Mouse (Mus musculus) cerebellum, adult 11 months (tissue): ENCODE data around the gene Gm4792.

Experiments
- DNase-seq: peaks from one replicate; pipeline ENCODE4 v3.0.0; 2022

Gene Gm4792

DNA sequence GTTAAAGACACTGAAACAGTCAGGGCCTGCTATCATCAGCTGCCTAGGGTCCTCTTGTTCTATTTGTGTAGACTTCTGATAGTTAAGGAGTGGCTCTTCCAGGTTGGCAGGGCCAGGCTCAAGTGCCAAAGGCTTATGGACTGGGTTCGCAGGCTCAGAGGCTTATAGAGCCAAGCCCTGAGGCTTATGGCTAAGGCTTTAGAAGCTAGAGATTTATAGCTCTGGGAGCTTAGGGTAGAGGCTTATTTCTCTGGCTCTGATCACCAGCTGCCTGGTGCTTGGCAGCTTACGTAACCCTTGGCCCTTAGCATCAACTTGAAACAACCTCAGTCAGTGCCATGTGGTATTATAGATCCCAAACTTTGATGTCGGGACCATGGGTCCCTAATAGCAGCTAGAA lies at the start of gene Gm4792:
TSS of gene Gm4792 (minus strand) at position 233 of the 400 bp plus-strand sequence.
- DNase-seq = no peak

DNA sequence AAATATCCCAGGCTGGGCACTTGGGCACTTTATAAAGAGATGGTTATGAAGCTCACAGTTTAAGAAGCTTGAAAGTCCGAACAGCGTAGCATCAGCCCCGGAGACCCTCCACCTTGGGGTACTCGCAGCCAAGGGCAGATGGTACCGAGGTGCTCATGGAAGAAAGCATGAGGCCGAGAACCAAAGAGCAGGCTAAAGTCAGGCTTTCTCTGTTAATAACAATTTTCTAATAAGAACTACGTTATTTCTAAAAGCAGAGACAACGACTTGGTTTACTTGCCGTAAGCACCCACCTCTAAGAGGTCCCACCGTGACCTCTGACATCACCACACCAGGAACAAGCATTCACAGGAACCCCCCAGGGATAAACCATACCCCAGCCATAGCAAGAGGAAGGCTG lies 49.5 kb upstream of the Gm4792 start:
- DNase-seq = no peak

DNA sequence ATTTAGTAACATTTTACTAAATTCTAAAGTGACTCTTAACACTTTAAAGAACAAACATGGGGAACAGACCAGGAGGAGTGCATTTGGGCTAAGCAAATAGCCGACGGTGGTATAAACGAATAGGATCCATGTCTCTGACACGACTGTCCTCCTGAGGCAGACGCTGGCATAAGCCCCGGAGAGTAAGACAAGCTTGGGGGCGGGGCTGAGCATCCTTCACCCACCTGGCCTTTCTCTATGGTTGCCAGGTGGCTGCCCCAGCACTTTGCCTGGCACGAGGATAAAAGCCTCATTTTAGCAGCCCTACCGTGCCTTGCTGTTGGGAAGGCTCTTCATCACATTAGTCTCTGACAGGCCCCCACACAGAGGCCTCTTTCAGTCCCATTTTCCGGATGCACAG lies 48.8 kb upstream of the Gm4792 start:
- no peak for DNase-seq

DNA sequence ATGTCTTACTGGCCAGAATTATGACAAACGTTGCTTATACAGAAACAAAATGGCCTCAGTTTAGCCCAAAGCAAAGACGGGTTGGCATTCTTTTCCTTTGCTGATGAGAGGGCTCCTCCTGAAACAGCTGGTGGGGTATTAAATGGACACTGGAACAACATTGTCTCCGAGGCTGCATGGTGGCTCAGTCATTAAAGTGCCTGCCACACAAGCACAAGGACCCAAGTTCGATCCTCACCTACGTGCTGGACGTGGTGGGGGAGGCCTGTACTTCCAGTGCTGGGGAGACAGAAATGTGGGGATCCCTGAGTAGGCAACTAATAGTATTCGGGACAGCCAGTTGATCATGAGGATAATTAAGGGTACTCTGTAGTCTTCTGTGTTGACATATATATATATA lies 48.1 kb upstream of the Gm4792 start:
- DNase-seq = no peak

DNA sequence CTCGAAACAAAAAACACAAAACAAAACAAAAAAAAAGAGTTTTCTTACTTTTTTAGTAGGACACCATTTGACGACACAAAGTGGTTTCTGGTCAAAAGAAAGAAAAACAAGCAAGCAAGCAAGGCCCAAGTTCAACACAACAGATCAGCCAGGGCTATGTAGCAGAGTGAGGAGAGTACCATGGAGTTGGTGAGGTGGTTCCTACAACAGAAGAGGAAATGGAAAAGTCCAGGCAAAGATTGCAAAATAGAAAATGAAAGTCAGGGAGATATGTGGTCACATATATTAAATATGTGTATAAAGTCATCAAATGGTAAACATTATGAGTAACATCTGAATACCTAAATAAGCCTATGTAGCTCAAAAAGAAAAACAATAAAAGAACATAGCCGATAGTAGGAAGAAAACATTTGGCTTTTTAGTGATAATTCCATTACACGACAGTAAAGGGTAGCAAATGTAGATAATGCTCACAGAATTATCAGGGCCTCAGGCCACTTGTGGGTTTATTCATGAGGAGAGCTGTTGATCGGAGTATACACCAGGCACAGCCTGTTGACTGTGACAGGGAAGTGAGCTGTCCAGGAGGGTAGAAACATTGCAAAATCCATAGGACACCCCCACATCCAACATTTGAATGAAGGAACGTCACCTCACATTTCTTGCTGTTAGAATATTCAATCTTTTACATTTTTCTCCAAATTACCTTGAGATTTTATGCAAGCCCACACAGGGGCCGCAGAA lies 47.2 kb upstream of the Gm4792 start:
- DNase-seq = no peak

DNA sequence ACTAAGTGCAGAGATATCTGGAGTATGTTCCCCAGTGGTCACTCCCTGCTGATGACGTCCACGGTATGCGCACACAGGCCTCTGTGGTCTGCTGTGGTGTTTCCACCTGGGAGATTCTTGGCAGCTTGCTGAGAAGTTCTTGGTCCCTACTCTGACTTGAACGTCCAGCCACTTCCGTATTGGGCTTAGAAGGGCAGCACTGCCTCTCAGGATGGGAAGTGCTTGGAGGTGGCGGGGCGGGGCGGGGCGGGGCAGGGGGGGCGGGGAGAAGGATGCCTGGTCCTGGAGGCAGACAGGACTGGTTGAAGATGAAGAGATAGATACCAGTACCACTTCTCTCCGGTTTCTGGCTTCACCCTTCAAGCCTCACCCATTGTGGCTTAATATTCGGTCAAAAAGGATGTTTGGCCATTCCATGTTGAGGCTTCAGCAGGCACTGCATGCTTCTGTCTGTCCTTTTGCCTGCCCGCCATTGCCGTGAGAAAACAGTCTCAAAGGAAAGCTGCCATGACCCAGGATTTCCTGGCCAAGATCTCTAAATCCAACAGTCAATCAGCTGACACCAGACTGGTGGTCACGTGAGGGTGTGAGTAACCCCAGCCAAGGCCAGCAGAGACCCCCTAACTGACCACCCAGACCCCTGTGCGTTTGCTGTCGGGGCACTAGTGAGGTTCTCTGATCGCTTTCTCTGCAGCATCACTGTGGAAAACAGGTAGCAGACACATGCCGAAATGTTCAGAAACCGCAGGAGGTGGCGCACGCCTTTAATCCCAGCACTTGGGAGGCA lies 46.3 kb upstream of the Gm4792 start:
- no peak for DNase-seq

DNA sequence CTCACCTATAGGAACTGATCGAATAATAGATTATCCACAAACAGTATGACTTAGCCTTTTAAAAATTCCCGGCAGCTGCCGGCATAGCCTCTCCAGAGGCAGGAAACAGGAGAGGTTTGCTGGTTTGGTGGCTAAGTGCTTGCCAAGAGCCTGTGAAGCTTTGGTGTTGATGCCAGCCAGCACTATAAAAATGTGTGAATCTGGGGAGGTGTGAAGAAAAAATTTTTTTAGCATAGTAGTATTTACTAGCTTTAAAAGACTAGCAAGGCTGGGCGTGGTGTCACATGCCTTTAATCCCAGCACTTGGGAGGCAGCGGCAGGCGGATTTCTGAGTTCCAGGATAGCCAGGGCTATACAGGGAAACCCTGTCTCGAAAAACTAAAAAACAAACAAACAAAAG lies 45.1 kb upstream of the Gm4792 start:
- DNase-seq = no peak

DNA sequence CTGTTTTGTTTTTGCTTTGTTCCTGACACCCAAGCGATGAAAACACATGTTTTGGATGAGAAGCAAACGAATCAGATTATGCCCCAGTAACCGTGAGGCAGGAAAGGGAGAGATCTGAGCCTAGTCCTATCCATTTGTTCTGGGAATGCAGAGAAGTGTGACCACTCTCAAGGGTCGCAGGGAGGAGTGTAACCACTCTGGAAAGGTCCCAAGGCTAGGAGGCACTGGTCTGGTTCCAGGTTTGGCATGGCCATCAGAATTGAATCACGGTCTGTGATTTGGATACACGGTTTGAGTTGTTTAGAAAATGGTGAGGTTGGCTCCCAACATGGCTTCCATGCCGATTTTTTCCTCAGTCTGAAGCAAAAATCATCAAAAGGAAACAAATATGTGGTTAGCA lies 43.8 kb upstream of the Gm4792 start:
- no peak for DNase-seq

DNA sequence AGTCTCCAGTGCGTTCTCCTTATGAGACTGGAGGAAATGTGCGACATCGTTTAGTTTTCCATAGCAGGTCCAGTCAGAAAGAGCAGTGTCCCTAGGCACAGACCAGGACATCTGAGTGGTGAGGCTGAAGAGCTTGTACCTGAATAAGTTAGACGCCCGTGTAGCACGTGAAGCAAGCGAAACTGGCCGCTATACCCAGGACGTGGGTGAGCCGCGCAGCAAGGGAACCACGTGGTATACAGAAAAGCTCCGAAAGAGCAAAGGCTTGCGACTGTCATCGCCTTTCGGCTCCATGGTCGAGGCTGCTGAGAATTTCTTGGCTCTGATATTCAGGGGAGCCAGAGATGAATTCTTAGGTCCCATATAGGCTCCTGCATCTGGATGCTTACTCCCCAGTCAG lies 43.0 kb upstream of the Gm4792 start:
- DNase-seq = no peak

DNA sequence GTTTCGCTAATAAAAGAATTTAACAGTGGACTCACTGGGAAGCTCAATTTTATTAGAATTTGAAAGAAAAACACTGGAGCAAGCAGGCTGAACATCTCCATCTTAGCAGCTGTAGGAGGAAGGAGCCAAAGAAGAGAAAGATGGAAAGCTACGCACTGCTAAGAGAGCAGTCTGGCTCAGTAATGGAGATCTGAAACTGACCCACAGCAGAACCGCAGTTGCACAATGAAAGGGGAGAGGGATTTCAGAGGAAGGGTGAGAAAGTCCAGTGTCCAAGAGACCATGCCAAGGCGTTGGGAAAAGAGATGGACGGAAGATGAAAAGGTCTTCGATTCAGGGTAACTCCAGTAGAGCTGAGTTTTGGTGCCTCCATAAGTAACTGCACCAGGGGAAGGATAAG lies 37.6 kb upstream of the Gm4792 start:
- no peak for DNase-seq

DNA sequence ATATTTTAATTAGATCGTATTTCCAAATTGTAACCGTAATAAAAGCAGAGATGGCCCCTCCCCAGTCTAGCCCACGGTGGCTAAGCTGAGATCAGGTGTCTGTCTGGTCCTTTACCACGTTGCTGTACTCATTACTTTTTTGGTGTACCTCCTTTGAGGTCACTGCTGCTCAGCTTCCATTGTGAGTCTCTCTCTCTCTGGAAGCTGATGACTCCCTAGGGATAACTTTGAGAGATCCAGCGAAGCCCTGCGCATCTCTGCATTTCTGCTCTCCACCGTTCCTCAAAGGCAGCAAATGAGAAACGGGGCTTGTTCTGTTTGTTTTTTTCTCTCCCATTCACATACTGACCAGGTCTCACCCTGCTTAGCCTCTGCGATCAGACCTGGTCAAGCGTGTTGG lies 36.5 kb upstream of the Gm4792 start:
- no peak for DNase-seq

DNA sequence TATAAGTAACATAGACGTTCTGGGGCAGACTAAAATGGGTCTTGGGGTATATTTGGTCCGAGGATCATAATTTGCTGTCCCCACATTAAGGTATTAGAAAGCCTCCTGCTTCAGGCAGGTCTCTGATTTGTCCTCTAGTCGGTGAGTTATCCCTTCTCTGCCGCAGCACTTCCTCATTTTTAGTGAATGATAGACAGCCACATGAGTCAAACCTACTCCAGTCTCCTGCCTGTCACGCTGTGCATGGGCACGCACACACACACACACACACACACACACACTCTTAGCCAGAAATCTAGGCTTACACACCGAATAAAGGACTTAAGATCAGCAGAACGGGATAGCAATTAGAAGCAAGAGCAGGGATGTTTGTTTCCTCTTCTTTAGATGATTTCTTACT lies 34.8 kb upstream of the Gm4792 start:
- DNase-seq = no peak

DNA sequence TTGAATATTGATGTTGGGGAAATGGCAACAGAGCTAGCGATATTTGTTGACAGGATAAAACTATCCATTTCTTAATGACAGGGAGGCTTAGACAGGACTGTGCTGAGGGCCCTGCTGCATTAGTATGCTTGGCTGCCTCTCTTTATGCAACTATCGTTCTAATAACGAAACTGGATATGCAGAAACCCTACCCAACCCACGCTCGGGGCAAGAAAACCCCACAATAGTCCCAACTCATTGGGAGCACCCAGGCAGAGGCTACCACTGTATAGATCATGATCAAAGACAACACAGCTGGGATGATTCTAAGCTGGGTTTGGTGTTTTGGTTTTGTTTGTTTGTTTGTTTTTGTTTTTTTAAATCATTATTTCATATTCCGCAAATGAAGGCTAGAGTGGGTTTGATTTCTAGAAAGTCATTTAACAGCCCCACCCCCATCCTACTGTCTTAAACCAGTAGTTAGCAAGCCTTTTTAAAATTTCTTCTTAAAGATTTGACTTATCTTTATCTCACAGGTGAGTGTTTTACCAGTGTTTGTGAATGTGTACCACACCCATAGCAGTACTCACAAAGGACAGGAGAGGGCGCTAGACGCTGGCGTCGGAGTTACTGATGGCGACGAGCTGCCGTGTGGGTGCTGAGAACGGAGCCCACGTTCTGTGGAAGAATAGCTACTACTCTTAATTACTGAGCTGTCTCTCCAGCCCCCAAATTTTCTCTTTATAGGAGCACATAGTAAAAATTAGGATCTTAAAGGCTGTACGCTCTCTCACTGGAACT lies 34.0 kb upstream of the Gm4792 start:
- DNase-seq = no peak

DNA sequence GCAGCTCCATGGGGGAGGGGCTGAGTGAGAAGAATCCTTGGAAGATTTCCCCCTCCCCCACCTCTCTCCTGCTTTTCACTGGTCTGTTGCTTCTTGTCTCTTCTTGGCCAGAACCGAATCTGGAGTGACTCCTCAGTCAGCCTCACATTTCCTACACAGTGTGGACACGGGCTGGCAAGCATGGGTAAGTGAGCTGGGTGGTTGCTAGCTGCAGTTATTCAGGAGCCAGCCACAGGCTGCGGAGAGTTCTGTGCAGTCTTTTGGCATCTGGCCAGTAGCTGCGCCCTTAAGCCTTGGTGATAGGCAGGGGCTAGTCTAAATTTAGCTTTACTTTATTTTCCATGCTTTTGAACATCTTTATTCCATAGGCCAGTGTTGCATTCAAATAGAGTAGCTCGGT lies 31.5 kb upstream of the Gm4792 start:
- no peak for DNase-seq

DNA sequence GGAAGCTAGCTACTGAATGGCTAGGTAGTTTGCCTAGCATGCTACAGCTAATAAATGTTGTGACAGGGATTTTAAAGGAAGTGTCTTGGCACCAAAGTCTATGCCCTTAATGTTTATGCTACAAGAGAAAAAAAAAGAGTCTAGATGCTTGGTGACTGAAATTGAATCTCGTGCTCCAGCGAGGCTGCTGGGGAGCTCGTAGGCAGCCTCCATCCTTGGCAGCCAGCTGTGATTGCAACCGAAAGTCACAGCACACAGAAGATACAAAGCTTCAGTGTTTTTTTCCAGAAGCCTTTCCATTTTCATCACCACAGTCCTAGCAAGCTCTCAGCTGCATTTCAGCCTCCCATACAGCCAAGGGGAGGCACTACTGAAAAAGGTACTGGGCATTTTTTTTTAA lies 20.1 kb upstream of the Gm4792 start:
- DNase-seq = no peak

DNA sequence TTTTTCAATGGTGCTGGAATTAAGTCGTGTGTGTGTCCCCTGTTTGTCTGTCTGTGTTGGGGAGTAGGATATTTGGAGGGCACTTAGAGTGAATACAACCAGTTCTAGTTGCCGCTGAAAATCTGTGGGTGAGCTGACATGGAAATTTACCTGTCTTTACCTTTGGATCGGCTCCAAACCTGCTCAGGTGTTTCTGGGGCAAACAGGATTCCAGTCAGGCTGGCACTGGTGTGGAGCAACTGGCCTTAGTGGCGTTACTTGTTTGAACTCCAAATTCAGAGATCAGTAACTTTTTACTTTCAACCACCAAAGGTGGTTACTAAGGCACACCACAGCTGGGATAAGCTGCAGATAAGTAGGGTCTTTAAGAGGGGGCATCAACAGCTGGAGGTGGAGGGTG lies 14.6 kb upstream of the Gm4792 start:
- DNase-seq = no peak

DNA sequence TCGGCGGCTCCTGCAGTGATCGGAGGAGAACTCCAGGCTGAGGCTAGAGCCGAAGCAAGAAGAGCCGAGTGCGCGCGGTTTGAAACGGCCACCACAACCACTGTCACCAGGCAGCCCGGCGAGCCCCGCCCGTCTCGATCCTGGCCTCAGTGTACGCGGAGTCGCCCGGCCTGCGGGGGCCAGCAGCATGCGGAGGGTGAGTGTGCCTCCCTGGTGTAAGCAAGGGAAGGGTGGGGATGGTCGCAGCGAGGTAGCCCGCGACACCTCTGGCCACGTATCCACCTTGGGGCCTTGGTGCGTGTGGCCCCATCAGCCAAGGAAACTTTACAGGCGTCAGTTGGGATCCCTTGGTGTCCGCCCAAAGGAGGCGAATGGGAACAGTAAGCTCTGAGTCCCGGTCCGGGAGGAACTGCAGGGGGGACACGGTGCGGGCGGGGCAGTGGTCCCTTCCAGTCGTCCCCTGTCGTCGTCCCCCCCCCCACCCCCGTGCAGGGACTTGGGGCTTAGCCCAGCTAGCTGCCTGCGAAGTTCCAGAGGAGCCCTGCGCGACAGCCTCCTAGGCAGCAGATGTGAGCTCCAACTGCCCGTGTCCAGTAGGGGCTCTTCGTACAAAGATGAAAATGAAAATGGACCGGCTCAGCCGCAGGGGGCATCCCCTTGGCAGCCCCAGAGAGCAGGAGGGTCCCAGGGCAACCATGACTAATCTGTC lies 13.7 kb upstream of the Gm4792 start:
- DNase-seq = no peak

DNA sequence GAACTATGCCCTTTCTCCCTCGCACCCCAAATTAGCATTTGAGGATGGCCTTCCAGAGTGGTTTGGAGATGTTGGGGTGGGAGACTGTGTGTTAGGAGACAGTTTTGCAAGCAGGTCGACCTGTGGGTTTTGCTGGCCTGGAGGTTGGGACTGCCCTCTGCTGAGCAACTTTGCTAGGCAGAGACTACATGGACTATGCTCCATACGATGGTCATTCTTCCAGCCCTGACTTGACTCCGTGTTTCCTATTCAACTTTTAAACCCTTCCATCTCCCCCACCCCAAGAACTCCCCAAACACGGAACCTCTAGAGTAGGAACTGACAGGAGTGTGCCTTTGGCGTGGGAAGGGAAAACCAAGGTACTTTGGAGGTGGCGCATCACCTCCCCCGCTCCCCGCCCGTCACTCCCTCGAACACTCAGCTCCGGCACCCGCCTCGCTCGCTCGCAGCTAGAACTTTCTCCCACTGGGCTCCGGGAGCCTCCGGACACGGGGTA lies 13.1 kb upstream of the Gm4792 start, which contains the start of gene Tmcc3:
TSS of gene Tmcc3 (plus strand) at position 439 of the 496 bp plus-strand sequence.
- DNase-seq = no peak

DNA sequence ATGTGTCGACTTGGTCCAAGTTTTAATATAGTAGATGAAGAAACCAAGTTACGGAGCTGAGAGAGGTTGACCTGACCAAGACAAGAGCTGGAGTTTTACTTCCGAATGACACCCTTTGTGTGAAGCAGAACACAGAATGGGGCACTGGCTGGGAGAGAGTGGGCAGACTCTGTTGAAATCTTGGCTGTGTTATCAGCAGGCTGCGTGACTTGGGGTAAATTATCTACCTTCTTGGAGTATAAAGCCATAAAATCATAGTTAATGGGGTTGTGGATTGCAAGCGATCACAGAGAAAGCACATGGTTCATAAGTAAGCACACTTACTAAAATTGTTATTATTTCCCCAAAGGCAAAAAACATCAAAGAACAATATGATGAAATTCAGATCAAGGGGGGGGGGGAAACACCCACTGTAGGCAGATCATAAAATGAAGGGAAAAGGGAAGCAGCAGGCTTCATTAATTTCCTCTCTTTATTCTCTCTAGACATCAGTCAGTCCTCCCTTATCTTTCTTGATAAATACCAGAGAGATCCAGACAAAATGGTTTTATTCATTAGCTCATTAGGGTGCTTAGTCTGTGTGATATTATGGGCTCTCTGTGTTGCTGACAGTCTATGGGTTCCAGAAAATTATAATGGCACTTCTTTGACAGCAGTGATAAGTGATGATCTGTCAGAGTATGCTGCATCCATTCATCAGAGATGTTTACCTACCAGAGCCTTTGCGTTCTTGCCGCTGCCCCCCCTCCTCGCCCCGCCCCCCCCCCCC lies 12.2 kb upstream of the Gm4792 start:
- DNase-seq = no peak

DNA sequence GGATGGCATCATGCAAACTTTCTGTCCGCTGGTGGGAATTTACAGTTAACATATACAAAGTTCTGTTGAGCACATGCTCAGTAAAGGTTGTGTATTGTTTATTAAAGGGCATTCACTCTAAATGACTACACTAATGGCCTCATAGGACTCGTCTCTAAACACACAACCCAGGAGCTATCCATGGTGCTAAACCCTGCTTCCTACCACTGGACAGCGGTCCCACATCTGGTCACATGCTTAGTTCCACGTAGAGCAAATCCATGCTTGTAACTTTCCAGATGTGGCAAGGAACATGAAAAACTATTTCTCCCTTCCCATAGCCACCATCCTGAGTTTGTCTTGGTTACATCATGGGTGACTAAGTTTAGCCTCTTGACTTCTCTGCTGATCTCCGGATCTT lies 7.0 kb upstream of the Gm4792 start:
- no peak for DNase-seq

DNA sequence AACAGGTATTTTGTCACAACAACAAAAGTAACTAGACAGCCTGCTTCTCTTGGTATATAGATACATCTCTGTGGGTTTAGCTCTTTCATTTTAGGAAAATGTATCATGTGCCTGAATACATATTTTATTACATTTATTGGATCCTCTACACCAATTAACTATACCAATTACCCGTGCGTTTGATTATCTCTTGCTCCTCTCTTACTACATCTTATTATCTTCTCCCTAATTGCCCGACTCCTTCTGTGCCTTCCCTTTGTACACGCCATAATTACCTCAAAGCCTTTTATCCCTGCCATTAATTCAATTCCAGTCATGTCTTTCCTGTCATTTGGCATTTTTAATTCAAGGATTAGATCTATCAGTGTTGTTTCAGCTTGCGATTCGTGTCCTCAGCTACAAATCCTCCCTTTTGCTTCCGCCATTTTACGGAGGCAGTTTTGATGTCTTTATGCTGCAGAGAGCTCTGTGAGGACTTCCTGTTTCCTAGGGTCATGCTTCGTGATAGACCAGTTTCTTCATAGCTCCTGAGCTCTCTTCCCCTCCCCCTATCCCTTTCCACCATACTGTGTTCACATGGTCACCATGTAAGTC lies 5.7 kb upstream of the Gm4792 start:
- no peak for DNase-seq

DNA sequence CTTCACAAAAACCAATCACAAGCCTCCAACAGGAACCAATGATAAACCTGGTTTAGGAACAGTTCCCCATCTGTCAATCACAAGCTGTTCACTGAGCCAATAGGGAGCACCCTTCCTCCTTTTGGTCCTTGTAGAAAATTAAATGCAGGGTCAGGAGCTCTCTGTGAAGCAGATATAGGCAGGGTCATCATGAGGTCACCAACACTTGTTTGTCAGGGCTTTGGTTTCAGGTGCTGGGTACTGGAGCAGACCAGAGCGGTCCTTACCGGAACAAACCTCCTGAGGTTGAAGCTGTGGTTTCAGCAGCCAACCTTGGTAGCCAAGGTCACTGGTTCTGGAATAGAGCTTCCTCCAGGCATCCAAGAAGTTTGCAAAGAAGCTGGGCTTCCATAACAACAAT lies 798 bp upstream of the Gm4792 start:
- DNase-seq = no peak
